In genomic region chr6:134119136-134119535, GRCm38 (mm10) we compare ENCODE assay signal across 10 mouse cellular contexts.
DNase-seq lines count a peak whose midpoint lies in the region; ATAC-seq lines count a peak whose summit lies in the region.
"Had no signal": no experiment of that assay in that cellular context is flagged by ENCODE, and none has a peak within 500 bp of the region (broad histone marks: within the 10 kb centered on the region; RNA-seq: fewer than 3 reads in every experiment).

No protein-coding gene starts in this region.

- WGBS in lung, embryonic 15.5 days: 11% methylated on average over 4 of the region's 4 CpGs
- WGBS in embryonic facial prominence, embryonic 13.5 days: 9% methylated on average over 4 of the region's 4 CpGs
- WGBS in neural tube, embryonic 13.5 days: 16% methylated on average over 4 of the region's 4 CpGs

- H3K4me2 ChIP-seq in lung, embryonic 15.5 days: no peak overlapping the region
- peak overlapping the region; percentile 20 for H3K4me2 ChIP-seq in embryonic facial prominence, embryonic 13.5 days
- H3K4me2 ChIP-seq in neural tube, embryonic 13.5 days: no peak overlapping the region

- no peaks in the 10 kb centered on the region for H3K9me3 ChIP-seq in lung, embryonic 15.5 days
- H3K9me3 ChIP-seq in embryonic facial prominence, embryonic 13.5 days: no peaks in the 10 kb centered on the region
- no peaks in the 10 kb centered on the region for H3K9me3 ChIP-seq in neural tube, embryonic 13.5 days

- no peak for DNase-seq in frontal cortex, adult 2 months (ENCODE audit: extremely low spot score in 1 of 2, low spot score in 1 of 2)
- no peak for DNase-seq in lung, postnatal 14 days
- no peak for DNase-seq in layer of hippocampus, adult 18-20 months (ENCODE audit: low spot score in 2 of 2)
- DNase-seq: cerebellum, adult 9-11 months; midbrain, embryonic 14.5 days had no signal

- H3K9ac ChIP-seq in lung, embryonic 15.5 days: no peak overlapping the region
- H3K9ac ChIP-seq in embryonic facial prominence, embryonic 13.5 days: peak overlapping the region; percentile 44; the same call in 1 of the 2 replicates
- no peak overlapping the region for H3K9ac ChIP-seq in neural tube, embryonic 13.5 days

- peak; percentile 60 for ATAC-seq in frontal cortex, adult (ENCODE audit: low TSS enrichment)
- peak; percentile 68; the same call in 1 of the 2 replicates for ATAC-seq in lung, embryonic 15.5 days (ENCODE audit: borderline replicate concordance, extremely low read depth, low FRiP score, low TSS enrichment)
- ATAC-seq in embryonic facial prominence, embryonic 13.5 days (ENCODE audit: insufficient number of reproducible peaks, insufficient read depth, low FRiP score, low TSS enrichment, low read depth): no peak
- 0 out of 2 replicates have a peak, but pooled peaks have one; percentile 62 for ATAC-seq in neural tube, embryonic 13.5 days (ENCODE audit: low read depth)
- no peak for ATAC-seq in monocyte, adult 5-6 weeks (replicated peaks; ENCODE audit: insufficient number of reproducible peaks, low FRiP score, low TSS enrichment, poor library complexity, severe bottlenecking)

- no peaks in the 10 kb centered on the region for H3K27me3 ChIP-seq in lung, embryonic 15.5 days
- H3K27me3 ChIP-seq in embryonic facial prominence, embryonic 13.5 days: no peaks in the 10 kb centered on the region
- no peaks in the 10 kb centered on the region for H3K27me3 ChIP-seq in neural tube, embryonic 13.5 days

- no peak overlapping the region for H3K4me3 ChIP-seq in lung, embryonic 15.5 days
- no peak overlapping the region for H3K4me3 ChIP-seq in embryonic facial prominence, embryonic 13.5 days
- no peak overlapping the region for H3K4me3 ChIP-seq in neural tube, embryonic 13.5 days

- no peak overlapping the region for H3K27ac ChIP-seq in lung, embryonic 15.5 days
- H3K27ac ChIP-seq in embryonic facial prominence, embryonic 13.5 days: peak overlapping the region; percentile 81
- H3K27ac ChIP-seq in neural tube, embryonic 13.5 days (replicated peaks): no peak overlapping the region

- peaks cover 25% of the 10 kb centered on the region for H3K4me1 ChIP-seq in lung, embryonic 15.5 days
- peaks cover 21% of the 10 kb centered on the region for H3K4me1 ChIP-seq in embryonic facial prominence, embryonic 13.5 days
- 0 out of 2 replicates have a peak, but pooled peaks cover 12% of the 10 kb centered on the region for H3K4me1 ChIP-seq in neural tube, embryonic 13.5 days (replicated peaks)

- no peaks in the 10 kb centered on the region for H3K36me3 ChIP-seq in lung, embryonic 15.5 days
- H3K36me3 ChIP-seq in embryonic facial prominence, embryonic 13.5 days: peaks cover 5% of the 10 kb centered on the region; the same call in 1 of the 2 replicates
- no peaks in the 10 kb centered on the region for H3K36me3 ChIP-seq in neural tube, embryonic 13.5 days

Comparison
In these comparisons a context has a peak if more than half of its experiments do, and no peak if none do; other contexts are left out.
1. ATAC-seq: peak in frontal cortex, adult (single experiment), lung, embryonic 15.5 days (single experiment) and neural tube, embryonic 13.5 days (single experiment); none in embryonic facial prominence, embryonic 13.5 days (single experiment) and monocyte, adult 5-6 weeks (single experiment).